Mouse (Mus musculus): Measurements from ENCODE around the gene Sfr1.

- TF ChIP-seq CTCF (IDR thresholded peaks at IDR 0.05; ENCODE audit: low read depth), result no peak
- TF ChIP-seq EP300 (IDR thresholded peaks at IDR 0.05; ENCODE audit: low read depth), result no peak
Measured at GRCm38 (mm10) chr19:47698266-47698665, 33.2 kb upstream of the Sfr1 start.
